In the genomic region with DNA sequence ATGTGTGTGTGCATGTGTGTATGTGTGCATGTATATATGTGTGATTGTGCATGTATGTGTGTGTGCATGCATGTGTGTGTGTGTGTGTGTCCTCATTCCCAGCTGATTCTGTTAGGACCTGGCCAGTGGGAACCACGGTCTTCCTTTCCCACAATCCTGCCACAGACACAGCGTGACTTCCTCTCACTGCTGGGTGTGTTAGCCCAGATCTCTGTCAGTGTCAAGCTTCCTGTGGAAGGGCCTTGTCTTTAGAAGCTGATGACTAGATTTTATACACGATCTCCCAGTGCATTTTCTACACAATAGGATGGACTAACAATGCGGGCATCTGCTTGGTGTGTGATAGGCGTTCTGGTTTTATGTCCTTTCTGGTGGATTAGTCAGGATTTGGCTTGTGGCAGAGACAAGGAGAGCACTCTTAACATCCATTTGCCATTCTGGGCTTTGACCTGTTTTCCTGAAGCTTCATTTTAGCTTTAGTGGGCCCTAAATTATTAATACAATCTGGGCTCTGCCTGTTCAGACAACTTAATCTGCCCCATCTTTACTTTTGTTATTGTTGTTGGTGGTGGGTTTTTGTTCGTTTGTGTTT, we compare ENCODE assay signal across 16 mouse cellular contexts.
A peak's percentile ranks its signal among the peaks of the same experiment; 100 is the strongest.
DNase-seq lines count a peak whose midpoint lies in the region; ATAC-seq and TF ChIP-seq lines count a peak whose summit lies in the region.
"Had no signal": no experiment of that assay in that cellular context is flagged by ENCODE, and none has a peak within 500 bp of the region (broad histone marks: within the 10 kb centered on the region; RNA-seq: fewer than 3 reads in every experiment).

No protein-coding gene starts in this region.

- H3K27ac ChIP-seq in kidney, postnatal 0 days: peak overlapping the region; percentile 13; the same call in 1 of the 2 replicates
- peak overlapping the region; percentile 33 for H3K27ac ChIP-seq in midbrain, embryonic 10.5 days (replicated peaks)
- no peak overlapping the region for H3K27ac ChIP-seq in liver, embryonic 11.5 days (ENCODE audit: low read depth, low read length)
- H3K27ac ChIP-seq: intestine, embryonic 15.5 days; liver, embryonic 13.5 days; macrophage had no signal

- WGBS in kidney, postnatal 0 days: 68% methylated on average over 6 of the region's 6 CpGs
- WGBS in midbrain, embryonic 10.5 days: 50% methylated on average over 6 of the region's 6 CpGs
- WGBS in lung, adult 2 months: 50% methylated on average over 6 of the region's 6 CpGs
- 63% methylated on average over 6 of the region's 6 CpGs for WGBS in liver, embryonic 11.5 days

- no peak overlapping the region for H3K4me2 ChIP-seq in kidney, postnatal 0 days (ENCODE audit: low read length)
- H3K4me2 ChIP-seq in liver, embryonic 11.5 days: no peak overlapping the region
- H3K4me2 ChIP-seq: intestine, embryonic 15.5 days; liver, embryonic 13.5 days had no signal

- H3K9ac ChIP-seq in kidney, postnatal 0 days (ENCODE audit: low read depth, low read length): no peak overlapping the region
- no peak overlapping the region for H3K9ac ChIP-seq in liver, embryonic 11.5 days (ENCODE audit: low read depth, low read length)
- H3K9ac ChIP-seq: intestine, embryonic 15.5 days; liver, embryonic 13.5 days had no signal

- no peaks in the 10 kb centered on the region for H3K9me3 ChIP-seq in kidney, postnatal 0 days (replicated peaks; ENCODE audit: low read length)
- no peaks in the 10 kb centered on the region for H3K9me3 ChIP-seq in midbrain, embryonic 10.5 days (replicated peaks)
- H3K9me3 ChIP-seq in liver, embryonic 11.5 days (ENCODE audit: control insufficient read depth, low read length): no peaks in the 10 kb centered on the region
- H3K9me3 ChIP-seq: intestine, embryonic 15.5 days; liver, embryonic 13.5 days had no signal

- no peak overlapping the region for H3K4me3 ChIP-seq in kidney, postnatal 0 days (replicated peaks; ENCODE audit: low read depth, low read length)
- H3K4me3 ChIP-seq in midbrain, embryonic 10.5 days: no peak overlapping the region
- no peak overlapping the region for H3K4me3 ChIP-seq in lung, adult 2 months (replicated peaks; ENCODE audit: extremely low read depth, low read depth, low read length)
- H3K4me3 ChIP-seq in liver, embryonic 11.5 days (ENCODE audit: low read depth, low read length): no peak overlapping the region
- H3K4me3 ChIP-seq: erythroblast, embryonic 14.5 days; intestine, embryonic 15.5 days; liver, embryonic 13.5 days had no signal

- H3K27me3 ChIP-seq in kidney, postnatal 0 days (ENCODE audit: insufficient read depth, low read length): no peaks in the 10 kb centered on the region
- H3K27me3 ChIP-seq in midbrain, embryonic 10.5 days (ENCODE audit: low read depth, poor library complexity, severe bottlenecking): peaks cover 21% of the 10 kb centered on the region
- H3K27me3 ChIP-seq in liver, embryonic 11.5 days (replicated peaks; ENCODE audit: control insufficient read depth, insufficient read depth, low read length): no peaks in the 10 kb centered on the region
- H3K27me3 ChIP-seq: CH12.LX; intestine, embryonic 15.5 days; liver, embryonic 13.5 days had no signal

- ATAC-seq in kidney, postnatal 0 days (replicated peaks; ENCODE audit: low FRiP score, low read depth): no peak
- ATAC-seq in inflammation-experienced regulatory T-cells, adult 6 months: no peak
- no peak for ATAC-seq in liver, embryonic 11.5 days (replicated peaks; ENCODE audit: low FRiP score)
- ATAC-seq: intestine, embryonic 15.5 days had no signal

- no peaks in the 10 kb centered on the region for H3K36me3 ChIP-seq in kidney, postnatal 0 days (ENCODE audit: insufficient read depth, low read length)
- no peaks in the 10 kb centered on the region for H3K36me3 ChIP-seq in midbrain, embryonic 10.5 days
- H3K36me3 ChIP-seq in liver, embryonic 11.5 days (ENCODE audit: control insufficient read depth, insufficient read depth, low read length): no peaks in the 10 kb centered on the region
- H3K36me3 ChIP-seq: intestine, embryonic 15.5 days; liver, embryonic 13.5 days had no signal

- DNase-seq in kidney, postnatal 0 days (ENCODE audit: low spot score): no peak
- no peak for DNase-seq in kidney, postnatal 14 days
- DNase-seq in cerebellum, postnatal 14 days: peak; percentile 56 to 64
- peak; percentile 22 for DNase-seq in midbrain, embryonic 10.5 days (ENCODE audit: low spot score)
- peak; percentile 43 for DNase-seq in retina, embryonic 14.5 days (ENCODE audit: low spot score)
- no peak for DNase-seq in lung, adult 2 months
- no peak for DNase-seq in liver, embryonic 11.5 days (ENCODE audit: low spot score)
- DNase-seq: adrenal gland, postnatal 25 days; gastrocnemius, postnatal 25 days; liver, embryonic 13.5 days; spleen, adult 18-20 months had no signal

- H3K4me1 ChIP-seq in kidney, postnatal 0 days (replicated peaks; ENCODE audit: insufficient read depth, low read length): peaks cover 8% of the 10 kb centered on the region; the same call in 1 of the 2 replicates
- H3K4me1 ChIP-seq in midbrain, embryonic 10.5 days: peaks cover 30% of the 10 kb centered on the region
- H3K4me1 ChIP-seq in lung, adult 2 months (ENCODE audit: control insufficient read depth, insufficient read depth, low read length): no peaks in the 10 kb centered on the region
- no peaks in the 10 kb centered on the region for H3K4me1 ChIP-seq in liver, embryonic 11.5 days (replicated peaks; ENCODE audit: control insufficient read depth, insufficient read depth, low read length)
- H3K4me1 ChIP-seq: liver, embryonic 13.5 days had no signal

- TF ChIP-seq CTCF in kidney, postnatal 0 days (IDR thresholded peaks at IDR 0.05; ENCODE audit: low read depth): no peak
- no peak for TF ChIP-seq CTCF in lung, adult 2 months (IDR thresholded peaks at IDR 0.05; ENCODE audit: insufficient read depth, low read length)

- no peak for TF ChIP-seq POLR2A in lung, adult 2 months (IDR thresholded peaks at IDR 0.05; ENCODE audit: borderline replicate concordance, extremely low read depth, low read depth, low read length)

Comparison
In these comparisons a context has a peak if more than half of its experiments do, and no peak if none do; other contexts are left out.
1. DNase-seq: peak in cerebellum, postnatal 14 days (2 of 2), midbrain, embryonic 10.5 days (single experiment) and retina, embryonic 14.5 days (single experiment); none in kidney, postnatal 0 days (single experiment), kidney, postnatal 14 days (single experiment), lung, adult 2 months (single experiment) and liver, embryonic 11.5 days (single experiment).